Mouse (Mus musculus) forebrain, embryonic 14.5 days (tissue): ENCODE data around the gene Doc2b. TPM values are rescaled to one million over a fixed set of nuclear protein-coding genes. Genes with fewer than 3 reads are reported as not detected.
A peak's percentile ranks its signal among the peaks of the same experiment; 100 is the strongest.

Experiments
- ATAC-seq: fragments of 200-750 bp; cut with Nextera tagmentation; 2 replicates; pipeline ENCODE4 v1.8.0; 2017; ENCODE audit warnings: mild to moderate bottlenecking, moderate library complexity
- DNase-seq: peaks from one replicate; pipeline ENCODE4 v3.0.0-alpha.2; 2015; ENCODE audit warnings: low spot score
- H3K27ac ChIP-seq: fragments of 300-500 bp; sonication (generic); 2 replicates; pipeline ENCODE4 v1.5.1; 2014; ENCODE audit warnings: low read depth, mild to moderate bottlenecking, control low read depth, low read length, moderate library complexity
- H3K27me3 ChIP-seq: fragments of 300-500 bp; sonication (generic); replicated peaks from 2 replicates; pipeline ENCODE4 v1.6.1; 2014; ENCODE audit warnings: low read length, control low read depth, mixed read lengths; ENCODE audit not compliant: control insufficient read depth, insufficient read depth
- H3K36me3 ChIP-seq: fragments of 300-500 bp; sonication (generic); 2 replicates; pipeline ENCODE4 v1.6.1; 2014; ENCODE audit warnings: low read length, control low read depth; ENCODE audit not compliant: control insufficient read depth, insufficient read depth
- H3K4me1 ChIP-seq: fragments of 300-500 bp; sonication (generic); 2 replicates; pipeline ENCODE4 v1.6.1; 2014; ENCODE audit warnings: antibody characterized with exemption, low read length, control low read depth; ENCODE audit not compliant: control insufficient read depth, insufficient read depth
- H3K4me2 ChIP-seq: fragments of 300-500 bp; sonication (generic); 2 replicates; pipeline ENCODE4 v1.6.1; 2014; ENCODE audit warnings: mild to moderate bottlenecking, control low read depth, low read length
- H3K4me3 ChIP-seq: fragments of 300-500 bp; sonication (generic); 2 replicates; pipeline ENCODE4 v1.5.1; 2014; ENCODE audit warnings: low read depth, low read length, control low read depth
- H3K9ac ChIP-seq: fragments of 300-500 bp; sonication (generic); 2 replicates; pipeline ENCODE4 v1.6.1; 2014; ENCODE audit warnings: mild to moderate bottlenecking, low read length, control low read depth, moderate library complexity
- H3K9me3 ChIP-seq: fragments of 300-500 bp; sonication (generic); replicated peaks from 2 replicates; pipeline ENCODE4 v1.6.1; 2016; ENCODE audit warnings: low read length, control low read depth, mixed read lengths; ENCODE audit not compliant: control insufficient read depth
- WGBS: fragments of 180-500 bp; shearing (Covaris S2); extraction: QIAGEN DNeasy Blood & Tissue Kit; methylation state at CpG from one replicate; pipeline ENCODE4 v1.1.7; 2014; 5-methylcytosine and 5-hydroxymethylcytosine counted together
- polyA plus RNA-seq: library from polyadenylated mRNA; unstranded; fragments of >200 nt; fragmentation: Nextera tagmentation; extraction: Ambion mirVana; gene quantifications from 2 replicates; pipeline ENCODE4 v1.2.1, GENCODE M21; 2014

Doc2b gene
- polyA plus RNA-seq, 1 experiment from 2014 or later = 1.5 TPM

DNA sequence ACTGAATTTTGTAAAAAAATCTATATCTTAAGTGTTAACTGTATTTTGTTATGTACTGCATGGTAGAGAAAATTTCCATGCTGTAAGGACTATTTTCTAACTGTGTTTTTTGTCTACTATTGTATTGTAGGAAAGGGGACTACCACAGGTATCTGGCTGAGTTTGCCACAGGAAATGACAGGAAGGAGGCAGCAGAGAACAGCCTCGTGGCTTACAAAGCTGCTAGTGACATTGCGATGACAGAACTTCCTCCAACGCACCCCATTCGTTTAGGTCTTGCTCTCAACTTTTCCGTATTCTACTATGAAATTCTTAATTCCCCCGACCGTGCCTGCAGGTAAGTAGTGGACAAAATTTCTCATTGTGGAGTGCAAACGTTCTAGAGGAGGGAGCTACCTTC is 39.2 kb downstream of the Doc2b start:
- 93% methylated on average over 8 of the region's 8 CpGs for WGBS
- ATAC-seq (no peak), DNase-seq (no peak)
- H3K4me1 ChIP-seq = no peaks in the 10 kb centered on the region; the same call in 1 of the 2 replicates
- no peaks in the 10 kb centered on the region for H3K27me3 ChIP-seq
- no peak overlapping the region for H3K4me3 ChIP-seq
- no peak overlapping the region for H3K9ac ChIP-seq
- peaks cover 68% of the 10 kb centered on the region for H3K36me3 ChIP-seq
- H3K27ac ChIP-seq = no peak overlapping the region
- no peaks in the 10 kb centered on the region for H3K9me3 ChIP-seq
- no peak overlapping the region for H3K4me2 ChIP-seq

DNA sequence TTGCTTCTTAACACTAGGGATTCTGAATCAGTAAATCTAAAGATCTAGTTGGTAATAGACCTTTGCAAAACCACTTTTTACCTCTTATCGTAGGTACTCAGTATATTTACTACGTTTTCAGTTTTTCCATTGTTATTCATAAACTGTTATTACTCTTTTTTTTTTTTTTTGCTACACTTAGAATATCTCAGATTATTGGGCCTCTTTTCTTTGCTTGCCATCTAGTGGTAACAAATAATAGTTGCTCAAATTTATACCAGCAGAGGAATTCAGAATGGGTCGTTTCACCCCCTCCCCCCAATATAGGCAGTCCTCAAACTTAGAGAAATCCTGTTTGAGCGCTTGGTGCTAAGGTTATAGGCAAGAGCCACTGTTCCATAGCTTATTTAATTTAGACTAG is 44.8 kb downstream of the Doc2b start:
- H3K27ac ChIP-seq = no peak overlapping the region
- H3K27me3 ChIP-seq = no peaks in the 10 kb centered on the region
- DNase-seq (no peak), ATAC-seq (no peak)
- 83% methylated on average over 4 of the region's 4 CpGs for WGBS
- H3K36me3 ChIP-seq = peaks cover 21% of the 10 kb centered on the region
- no peaks in the 10 kb centered on the region for H3K9me3 ChIP-seq
- H3K4me2 ChIP-seq = no peak overlapping the region
- H3K4me1 ChIP-seq = peaks cover 2% of the 10 kb centered on the region; the same call in 1 of the 2 replicates
- H3K4me3 ChIP-seq = no peak overlapping the region
- H3K9ac ChIP-seq = no peak overlapping the region

DNA sequence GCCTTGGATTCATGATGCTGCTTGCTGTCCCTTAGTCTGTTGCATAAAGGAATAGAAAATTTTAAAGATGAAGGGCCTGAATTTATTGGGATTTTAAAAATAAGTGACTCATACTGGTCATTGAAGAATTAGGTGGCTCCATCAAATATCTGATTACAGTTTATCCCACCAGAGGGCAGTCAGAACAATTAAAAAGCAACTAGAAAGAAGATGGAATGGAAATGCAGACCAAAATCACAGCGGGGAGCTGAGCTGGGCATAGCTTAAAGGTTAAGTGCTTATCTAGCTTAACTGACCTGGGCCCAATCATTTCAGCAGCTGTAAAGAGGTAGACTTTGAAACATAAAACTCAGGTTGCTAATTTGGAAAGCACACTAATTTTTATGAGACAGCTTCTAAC is 45.3 kb downstream of the Doc2b start:
- DNase-seq (no peak), ATAC-seq (no peak)
- no peaks in the 10 kb centered on the region for H3K27me3 ChIP-seq
- H3K27ac ChIP-seq = no peak overlapping the region
- H3K9me3 ChIP-seq = no peaks in the 10 kb centered on the region
- H3K4me2 ChIP-seq = no peak overlapping the region
- H3K4me3 ChIP-seq = no peak overlapping the region
- peaks cover 2% of the 10 kb centered on the region; the same call in 1 of the 2 replicates for H3K4me1 ChIP-seq
- H3K36me3 ChIP-seq = peaks cover 17% of the 10 kb centered on the region
- WGBS = 91% methylated on average over 1 of the region's 1 CpGs
- no peak overlapping the region for H3K9ac ChIP-seq

DNA sequence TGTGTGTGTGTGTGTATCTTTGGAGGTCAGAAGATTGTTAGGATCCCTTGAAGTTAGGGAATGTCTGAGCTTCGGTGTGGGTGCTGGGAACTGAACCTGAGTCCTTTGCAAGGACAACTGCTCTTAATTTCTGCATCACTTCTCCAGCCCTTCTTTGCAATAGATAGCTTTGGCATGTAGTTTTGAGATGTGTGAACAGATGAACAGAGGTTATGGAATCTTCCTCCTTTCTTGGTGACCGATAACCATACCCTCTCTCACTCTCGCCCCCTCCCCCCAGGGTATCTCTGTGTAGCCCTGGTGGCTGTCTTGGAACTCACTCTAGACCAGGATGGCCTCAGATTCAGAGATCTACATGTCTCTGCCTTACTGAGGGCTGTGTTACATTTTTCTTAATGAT is 51.1 kb downstream of the Doc2b start:
- Histone ChIP-seq H3K4me1 (peaks cover 5% of the 10 kb centered on the region; the same call in 1 of the 2 replicates), H3K36me3 (peaks cover 10% of the 10 kb centered on the region), H3K27me3 (no peaks in the 10 kb centered on the region), H3K9ac (no peak overlapping the region), H3K9me3 (no peaks in the 10 kb centered on the region), H3K27ac (no peak overlapping the region), H3K4me3 (no peak overlapping the region), H3K4me2 (no peak overlapping the region)
- no peak for DNase-seq
- no peak for ATAC-seq
- 95% methylated on average over 3 of the region's 3 CpGs for WGBS

DNA sequence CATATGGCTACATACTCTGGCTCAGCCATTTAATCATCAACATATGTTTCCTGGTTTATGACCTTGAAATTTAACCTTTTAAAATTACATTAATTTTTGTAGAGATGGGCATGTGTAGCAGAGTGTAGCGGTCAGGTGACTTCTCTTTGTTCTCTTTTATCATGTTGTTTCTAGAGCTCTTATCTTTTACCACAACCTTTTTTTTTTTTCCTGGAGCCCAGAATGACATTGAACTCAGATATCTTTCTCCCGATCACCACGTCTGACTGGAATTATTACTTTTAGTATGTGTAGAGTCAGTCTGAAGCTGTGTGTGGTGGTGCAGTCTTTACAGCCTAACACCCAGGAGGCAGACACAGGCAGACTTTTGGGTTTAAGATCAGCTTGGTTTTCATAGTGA is 54.2 kb downstream of the Doc2b start:
- no peak for ATAC-seq
- H3K27ac ChIP-seq = no peak overlapping the region

DNA sequence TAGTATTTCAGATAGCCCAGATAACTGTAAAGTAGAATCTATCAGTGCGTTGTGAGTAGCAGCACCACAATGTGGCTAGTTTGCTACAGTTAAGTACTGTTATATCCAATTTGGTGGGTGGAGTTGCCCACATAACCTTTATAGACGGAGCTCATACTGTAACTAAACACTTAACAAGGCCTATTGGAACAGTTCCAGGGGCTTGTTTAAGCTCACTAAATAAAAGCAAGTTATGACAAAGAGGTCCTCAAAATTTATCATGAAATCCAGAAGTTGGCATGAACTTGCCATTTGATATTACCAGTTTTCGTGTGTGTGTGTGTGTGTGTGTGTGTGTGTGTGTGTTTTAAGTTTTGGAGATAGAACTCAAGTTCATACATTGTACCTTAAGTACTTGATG is 55.6 kb downstream of the Doc2b start:
- ATAC-seq (no peak), DNase-seq (no peak)
- WGBS = 71% methylated on average over 3 of the region's 3 CpGs
- Histone ChIP-seq H3K36me3 (peaks cover 23% of the 10 kb centered on the region), H3K27ac (no peak overlapping the region), H3K4me3 (no peak overlapping the region), H3K9me3 (no peaks in the 10 kb centered on the region), H3K27me3 (no peaks in the 10 kb centered on the region), H3K4me1 (peaks cover 22% of the 10 kb centered on the region), H3K9ac (no peak overlapping the region), H3K4me2 (no peak overlapping the region)

More for the DNA sequence above, 54.2 kb downstream of the Doc2b start:
- 89% methylated on average over 3 of the region's 3 CpGs for WGBS
- H3K4me3 ChIP-seq = no peak overlapping the region
- DNase-seq = no peak
- H3K27me3 ChIP-seq = no peaks in the 10 kb centered on the region
- H3K4me2 ChIP-seq = no peak overlapping the region
- H3K4me1 ChIP-seq = peaks cover 11% of the 10 kb centered on the region
- H3K36me3 ChIP-seq = peaks cover 23% of the 10 kb centered on the region
- no peak overlapping the region for H3K9ac ChIP-seq
- H3K9me3 ChIP-seq = no peaks in the 10 kb centered on the region

DNA sequence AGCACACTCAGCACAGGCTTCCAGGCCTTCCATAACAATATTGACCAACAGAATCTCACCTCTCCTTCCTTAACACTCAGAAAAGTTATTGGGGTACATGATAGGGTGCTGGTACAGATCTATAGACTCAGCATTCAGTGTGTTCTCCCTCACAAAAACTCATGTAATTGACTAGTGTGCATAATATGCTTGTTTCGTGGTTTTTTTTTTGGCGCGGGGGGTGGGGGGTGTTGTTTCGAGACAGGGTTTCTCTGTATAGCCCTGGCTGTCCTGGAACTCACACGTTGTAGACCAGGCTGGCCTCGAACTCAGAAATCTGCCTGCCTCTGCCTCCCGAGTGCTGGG is 57.4 kb downstream of the Doc2b start:
- peaks cover 32% of the 10 kb centered on the region for H3K4me1 ChIP-seq
- H3K9ac ChIP-seq = no peak overlapping the region
- no peak overlapping the region for H3K27ac ChIP-seq
- no peak overlapping the region for H3K4me2 ChIP-seq
- ATAC-seq (no peak), DNase-seq (no peak)
- no peak overlapping the region for H3K4me3 ChIP-seq
- WGBS = 97% methylated on average over 7 of the region's 7 CpGs
- no peaks in the 10 kb centered on the region for H3K27me3 ChIP-seq
- H3K9me3 ChIP-seq = no peaks in the 10 kb centered on the region
- peaks cover 23% of the 10 kb centered on the region for H3K36me3 ChIP-seq

DNA sequence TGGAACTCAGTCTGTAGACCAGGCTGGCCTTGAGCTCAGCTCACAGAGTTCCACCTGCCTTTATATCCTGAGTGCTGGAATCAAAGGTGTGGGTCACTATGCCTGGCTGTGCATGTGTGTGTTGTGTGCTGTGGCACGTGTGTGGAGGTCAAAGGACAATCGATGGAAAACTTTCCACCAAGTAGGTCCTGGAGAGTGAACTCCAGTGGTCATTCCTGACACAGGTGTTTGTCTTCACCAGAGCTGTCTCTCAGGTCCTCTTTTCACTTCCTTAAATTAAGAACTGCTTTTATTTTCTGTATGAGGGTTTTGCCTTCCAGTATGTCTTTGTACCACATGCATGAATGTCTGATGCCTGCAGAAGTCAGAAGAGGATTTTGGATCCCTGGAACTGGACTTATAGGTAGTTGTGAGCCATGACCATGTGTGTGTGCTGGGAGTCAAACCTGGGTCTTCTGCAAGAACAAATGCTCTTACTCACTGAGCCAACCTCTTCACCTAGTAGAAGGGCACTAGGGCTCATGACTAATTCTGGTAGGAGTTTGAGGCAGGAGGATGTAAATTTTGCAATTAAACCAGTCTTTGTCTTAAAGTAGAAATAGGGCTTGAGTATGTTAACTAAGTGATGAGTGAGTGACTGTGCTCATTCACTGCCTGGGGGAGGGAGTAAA is 57.9 kb downstream of the Doc2b start:
- Histone ChIP-seq H3K4me3 (no peak overlapping the region), H3K27me3 (no peaks in the 10 kb centered on the region), H3K9ac (no peak overlapping the region), H3K27ac (no peak overlapping the region), H3K9me3 (no peaks in the 10 kb centered on the region), H3K4me1 (peaks cover 32% of the 10 kb centered on the region), H3K36me3 (peaks cover 22% of the 10 kb centered on the region), H3K4me2 (no peak overlapping the region)
- WGBS = 83% methylated on average over 2 of the region's 2 CpGs
- DNase-seq (no peak), ATAC-seq (no peak)

DNA sequence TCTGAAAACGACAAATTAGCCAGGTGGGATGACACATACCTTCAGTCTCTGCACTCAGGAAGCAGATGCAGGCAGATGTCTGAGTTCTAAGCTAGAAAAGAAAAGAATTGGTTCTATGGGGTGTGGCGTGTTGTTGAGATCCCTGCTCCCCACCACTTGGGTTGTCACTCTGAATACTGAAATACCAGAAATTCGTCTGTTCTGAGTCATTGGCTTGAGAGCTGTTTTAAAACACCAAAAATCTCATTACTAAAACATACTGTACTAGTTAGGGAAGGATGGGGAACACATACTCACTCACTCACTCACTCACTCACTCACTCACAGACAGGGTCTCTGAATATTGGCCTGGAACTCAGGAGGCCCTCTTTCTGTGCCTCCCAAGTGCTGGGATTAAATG is 58.9 kb downstream of the Doc2b start:
- peaks cover 34% of the 10 kb centered on the region for H3K4me1 ChIP-seq
- no peak for DNase-seq
- no peak overlapping the region for H3K4me3 ChIP-seq
- H3K36me3 ChIP-seq = peaks cover 19% of the 10 kb centered on the region
- no peak overlapping the region for H3K27ac ChIP-seq
- ATAC-seq = no peak
- no peaks in the 10 kb centered on the region for H3K9me3 ChIP-seq
- peak overlapping the region; percentile 22; the same call in 1 of the 2 replicates for H3K9ac ChIP-seq
- peak overlapping the region; percentile 30 for H3K4me2 ChIP-seq
- 56% methylated on average over 3 of the region's 3 CpGs for WGBS
- H3K27me3 ChIP-seq = no peaks in the 10 kb centered on the region
